Mouse (Mus musculus) liver, embryonic 16.5 days (tissue): ENCODE measurements around the gene Msmo1. TPM values are rescaled to one million over a fixed set of nuclear protein-coding genes. Genes with fewer than 3 reads are reported as not detected.
A peak's percentile ranks its signal among the peaks of the same experiment; 100 is the strongest.

Experiments
- ATAC-seq: fragments of 200-750 bp; cut with Nextera tagmentation; 2 replicates; pipeline ENCODE4 v1.8.0; 2017; ENCODE audit warnings: low read depth, mild to moderate bottlenecking, moderate number of reproducible peaks, moderate library complexity
- H3K27ac ChIP-seq: fragments of 300-500 bp; sonication (generic); 2 replicates; pipeline ENCODE4 v1.5.1; 2014; ENCODE audit warnings: mild to moderate bottlenecking, low read length
- H3K27me3 ChIP-seq: fragments of 300-500 bp; sonication (generic); 2 replicates; pipeline ENCODE4 v1.6.1; 2014; ENCODE audit warnings: low read depth, low read length, mixed read lengths; ENCODE audit not compliant: control insufficient read depth, insufficient read depth
- H3K36me3 ChIP-seq: fragments of 300-500 bp; sonication (generic); 2 replicates; pipeline ENCODE4 v1.6.1; 2014; ENCODE audit warnings: mild to moderate bottlenecking; ENCODE audit not compliant: control insufficient read depth, insufficient read depth
- H3K4me1 ChIP-seq: fragments of 300-500 bp; sonication (generic); 2 replicates; pipeline ENCODE4 v1.6.1; 2014; ENCODE audit warnings: low read depth, low read length, mixed read lengths; ENCODE audit not compliant: control insufficient read depth
- H3K4me2 ChIP-seq: fragments of 300-500 bp; sonication (generic); 2 replicates; pipeline ENCODE4 v1.6.1; 2014; ENCODE audit warnings: low read depth, low read length, mixed read lengths
- H3K4me3 ChIP-seq: fragments of 300-500 bp; sonication (generic); 2 replicates; pipeline ENCODE4 v1.5.1; 2014; ENCODE audit warnings: low read depth, mild to moderate bottlenecking, low read length
- H3K9ac ChIP-seq: fragments of 300-500 bp; sonication (generic); 2 replicates; pipeline ENCODE4 v1.6.1; 2014; ENCODE audit warnings: low read depth, low read length
- H3K9me3 ChIP-seq: fragments of 300-500 bp; sonication (generic); replicated peaks from 2 replicates; pipeline ENCODE4 v1.6.1; 2016; ENCODE audit warnings: low read length; ENCODE audit not compliant: control insufficient read depth
- WGBS: fragments of 180-500 bp; shearing (Covaris S2); extraction: QIAGEN DNeasy Blood & Tissue Kit; methylation state at CpG from one replicate; pipeline ENCODE4 v1.1.7; 2014; ENCODE audit not compliant: insufficient replicate concordance; 5-methylcytosine and 5-hydroxymethylcytosine counted together
- polyA plus RNA-seq: library from polyadenylated mRNA; unstranded; fragments of >200 nt; fragmentation: Nextera tagmentation; extraction: Ambion mirVana; gene quantifications from 2 replicates; pipeline ENCODE4 v1.2.1, GENCODE M21; 2015

Gene Msmo1
- polyA plus RNA-seq, 1 experiment from 2014 or later: 111 TPM

GRCm38 (mm10) chr8:64762751-64763150, 29.2 kb upstream of the Msmo1 start:
- ATAC-seq: no peak
- H3K27me3 ChIP-seq: no peaks in the 10 kb centered on the region

GRCm38 (mm10) chr8:64761430-64761829, 27.8 kb upstream of the Msmo1 start:
- Histone ChIP-seq H3K4me3 (no peak overlapping the region), H3K36me3 (no peaks in the 10 kb centered on the region), H3K4me2 (no peak overlapping the region), H3K4me1 (no peaks in the 10 kb centered on the region), H3K27me3 (no peaks in the 10 kb centered on the region), H3K9me3 (no peaks in the 10 kb centered on the region), H3K27ac (no peak overlapping the region), H3K9ac (no peak overlapping the region)
- ATAC-seq: peak; percentile 79
- WGBS: 61% methylated on average over 8 of the region's 8 CpGs

More at GRCm38 (mm10) chr8:64762751-64763150, 29.2 kb upstream of the Msmo1 start:
- WGBS: 61% methylated on average over 1 of the region's 1 CpGs
- Histone ChIP-seq H3K27ac (no peak overlapping the region), H3K36me3 (no peaks in the 10 kb centered on the region), H3K4me3 (no peak overlapping the region), H3K4me1 (no peaks in the 10 kb centered on the region), H3K9ac (no peak overlapping the region), H3K9me3 (no peaks in the 10 kb centered on the region), H3K4me2 (no peak overlapping the region)

GRCm38 (mm10) chr8:64757956-64758355, 24.4 kb upstream of the Msmo1 start:
- 85% methylated on average over 15 of the region's 15 CpGs for whole genome bisulfite sequencing
- no peaks in the 10 kb centered on the region for H3K9me3 ChIP-seq
- H3K27me3 ChIP-seq: no peaks in the 10 kb centered on the region
- H3K9ac ChIP-seq: no peak overlapping the region
- H3K4me3 ChIP-seq: no peak overlapping the region
- H3K36me3 ChIP-seq: no peaks in the 10 kb centered on the region
- H3K4me2 ChIP-seq: no peak overlapping the region
- ATAC-seq: no peak
- H3K27ac ChIP-seq: no peak overlapping the region
- H3K4me1 ChIP-seq: no peaks in the 10 kb centered on the region

- no peak overlapping the region for H3K9ac ChIP-seq
- peak overlapping the region; percentile 49 for H3K27ac ChIP-seq
- H3K4me1 ChIP-seq: no peaks in the 10 kb centered on the region; the same call in 1 of the 2 replicates
- WGBS: 55% methylated on average over 10 of the region's 10 CpGs
- peaks cover 2% of the 10 kb centered on the region; the same call in 1 of the 2 replicates for H3K36me3 ChIP-seq
- no peaks in the 10 kb centered on the region for H3K27me3 ChIP-seq
- no peak overlapping the region for H3K4me3 ChIP-seq
- H3K4me2 ChIP-seq: peak overlapping the region; percentile 13; the same call in 1 of the 2 replicates
- H3K9me3 ChIP-seq: no peaks in the 10 kb centered on the region
- peak; percentile 84 for ATAC-seq
Measured at GRCm38 (mm10) chr8:64746215-64747058, 12.8 kb upstream of the Msmo1 start.

GRCm38 (mm10) chr8:64740547-64741211, 7.1 kb upstream of the Msmo1 start:
- H3K4me3 ChIP-seq: 0 out of 2 replicates have a peak overlapping the region, but pooled peaks have one; percentile 10
- no peak overlapping the region for H3K27ac ChIP-seq
- no peaks in the 10 kb centered on the region for H3K9me3 ChIP-seq
- 34% methylated on average over 13 of the region's 13 CpGs for WGBS
- H3K4me2 ChIP-seq: peak overlapping the region; percentile 17; the same call in 1 of the 2 replicates
- H3K9ac ChIP-seq: no peak overlapping the region
- ATAC-seq: peak; percentile 73
- no peaks in the 10 kb centered on the region; the same call in 1 of the 2 replicates for H3K4me1 ChIP-seq
- no peaks in the 10 kb centered on the region for H3K36me3 ChIP-seq
- no peaks in the 10 kb centered on the region for H3K27me3 ChIP-seq

GRCm38 (mm10) chr8:64738916-64739315, 5.3 kb upstream of the Msmo1 start:
- Histone ChIP-seq H3K9ac (no peak overlapping the region), H3K27me3 (no peaks in the 10 kb centered on the region), H3K4me1 (peaks cover 5% of the 10 kb centered on the region), H3K4me2 (no peak overlapping the region), H3K4me3 (no peak overlapping the region), H3K9me3 (no peaks in the 10 kb centered on the region), H3K36me3 (no peaks in the 10 kb centered on the region), H3K27ac (no peak overlapping the region)
- no peak for ATAC-seq
- 53% methylated on average over 1 of the region's 1 CpGs for whole genome bisulfite sequencing

GRCm38 (mm10) chr8:64736767-64737323, 3.3 kb upstream of the Msmo1 start:
- Histone ChIP-seq H3K4me2 (no peak overlapping the region), H3K4me3 (no peak overlapping the region), H3K27me3 (no peaks in the 10 kb centered on the region), H3K9me3 (no peaks in the 10 kb centered on the region), H3K27ac (no peak overlapping the region), H3K4me1 (peaks cover 14% of the 10 kb centered on the region), H3K9ac (no peak overlapping the region), H3K36me3 (no peaks in the 10 kb centered on the region)
- no peak for ATAC-seq
- WGBS: 80% methylated on average over 3 of the region's 3 CpGs

GRCm38 (mm10) chr8:64735161-64735560, 1.6 kb upstream of the Msmo1 start:
- no peaks in the 10 kb centered on the region for H3K9me3 ChIP-seq
- no peak overlapping the region for H3K4me2 ChIP-seq
- no peak overlapping the region for H3K27ac ChIP-seq
- H3K4me1 ChIP-seq: peaks cover 14% of the 10 kb centered on the region
- ATAC-seq: no peak
- H3K9ac ChIP-seq: no peak overlapping the region
- no peaks in the 10 kb centered on the region for H3K27me3 ChIP-seq
- H3K4me3 ChIP-seq: no peak overlapping the region
- peaks cover 2% of the 10 kb centered on the region; the same call in 1 of the 2 replicates for H3K36me3 ChIP-seq
- WGBS: 26% methylated on average over 8 of the region's 8 CpGs
